Mouse (Mus musculus) neural tube, embryonic 12.5 days (tissue): ENCODE data around the gene Lrr1. TPM values are rescaled to one million over a fixed set of nuclear protein-coding genes. Genes with fewer than 3 reads are reported as not detected.
"Not testable (repeated sequence)": the region's sequence is repeated elsewhere in the genome, so short reads cannot be mapped to it uniquely, and the experiment has no call there.

Source experiments
- ATAC-seq: fragments of 200-750 bp; cut with Nextera tagmentation; 2 replicates; pipeline ENCODE4 v1.8.0; 2017; ENCODE audit warnings: low read depth, mild to moderate bottlenecking, moderate TSS enrichment, moderate library complexity; ENCODE audit not compliant: low FRiP score
- H3K27ac ChIP-seq: fragments of 300-500 bp; sonication (generic); 2 replicates; pipeline ENCODE4 v1.5.1; 2016
- H3K27me3 ChIP-seq: fragments of 300-500 bp; sonication (generic); replicated peaks from 2 replicates; pipeline ENCODE4 v1.6.1; 2016; ENCODE audit warnings: mild to moderate bottlenecking
- H3K36me3 ChIP-seq: fragments of 300-500 bp; sonication (generic); 2 replicates; pipeline ENCODE4 v1.6.1; 2016; ENCODE audit warnings: mild to moderate bottlenecking
- H3K4me1 ChIP-seq: fragments of 300-500 bp; sonication (generic); 2 replicates; pipeline ENCODE4 v1.6.1; 2016
- H3K4me2 ChIP-seq: fragments of 300-500 bp; sonication (generic); replicated peaks from 2 replicates; pipeline ENCODE4 v1.6.1; 2016; ENCODE audit warnings: mild to moderate bottlenecking
- H3K4me3 ChIP-seq: fragments of 300-500 bp; sonication (generic); 2 replicates; pipeline ENCODE4 v1.5.1; 2016
- H3K9ac ChIP-seq: fragments of 300-500 bp; sonication (generic); 2 replicates; pipeline ENCODE4 v1.6.1; 2016; ENCODE audit warnings: mild to moderate bottlenecking
- H3K9me3 ChIP-seq: fragments of 300-500 bp; sonication (generic); 2 replicates; pipeline ENCODE4 v1.6.1; 2016; ENCODE audit warnings: mild to moderate bottlenecking
- WGBS: fragments of 180-500 bp; shearing (Covaris S2); methylation state at CpG from one replicate; pipeline ENCODE4 v1.1.7; 2016; 5-methylcytosine and 5-hydroxymethylcytosine counted together
- polyA plus RNA-seq: library from polyadenylated mRNA; unstranded; fragments of >200 nt; fragmentation: Nextera tagmentation; extraction: Ambion mirVana; gene quantifications from 2 replicates; pipeline ENCODE4 v1.2.1, GENCODE M21; 2016

Gene Lrr1
- polyA plus RNA-seq, 1 experiment from 2014 or later = 13.8 TPM

GRCm38 (mm10) chr12:69147166-69147735 is 21.4 kb upstream of the Lrr1 start:
- no peaks in the 10 kb centered on the region for H3K27me3 ChIP-seq
- no peaks in the 10 kb centered on the region for H3K9me3 ChIP-seq
- no peak overlapping the region for H3K4me3 ChIP-seq
- H3K9ac ChIP-seq = no peak overlapping the region
- no peak overlapping the region for H3K4me2 ChIP-seq
- no peak overlapping the region for H3K27ac ChIP-seq
- H3K36me3 ChIP-seq = no peaks in the 10 kb centered on the region
- ATAC-seq = no peak
- H3K4me1 ChIP-seq = no peaks in the 10 kb centered on the region
- WGBS = 90% methylated on average over 5 of the region's 5 CpGs

- no peak overlapping the region for H3K27ac ChIP-seq
- H3K4me1 ChIP-seq = no peaks in the 10 kb centered on the region
- WGBS = 67% methylated on average over 13 of the region's 13 CpGs
- no peaks in the 10 kb centered on the region for H3K36me3 ChIP-seq
- no peak for ATAC-seq
- no peaks in the 10 kb centered on the region for H3K9me3 ChIP-seq
- H3K9ac ChIP-seq = no peak overlapping the region
- H3K4me2 ChIP-seq = no peak overlapping the region
- no peak overlapping the region for H3K4me3 ChIP-seq
- no peaks in the 10 kb centered on the region for H3K27me3 ChIP-seq
These were observed 18.6 kb upstream of the Lrr1 start for GRCm38 (mm10) chr12:69150049-69150448.

- 86% methylated on average over 2 of the region's 2 CpGs for WGBS
- Histone ChIP-seq H3K4me3 (no peak overlapping the region), H3K27me3 (no peaks in the 10 kb centered on the region), H3K9ac (no peak overlapping the region), H3K4me2 (no peak overlapping the region), H3K9me3 (no peaks in the 10 kb centered on the region), H3K27ac (no peak overlapping the region), H3K4me1 (peaks cover 5% of the 10 kb centered on the region), H3K36me3 (peaks cover 17% of the 10 kb centered on the region)
- no peak for ATAC-seq
These were observed 12.7 kb upstream of the Lrr1 start for GRCm38 (mm10) chr12:69155923-69156322.

GRCm38 (mm10) chr12:69156436-69156835 is 12.2 kb upstream of the Lrr1 start:
- no peak overlapping the region for H3K4me3 ChIP-seq
- no peak overlapping the region for H3K4me2 ChIP-seq
- H3K27ac ChIP-seq = no peak overlapping the region
- H3K36me3 ChIP-seq = peaks cover 17% of the 10 kb centered on the region
- H3K9me3 ChIP-seq = no peaks in the 10 kb centered on the region
- WGBS = 85% methylated on average over 4 of the region's 4 CpGs
- no peak for ATAC-seq
- peaks cover 5% of the 10 kb centered on the region for H3K4me1 ChIP-seq
- no peaks in the 10 kb centered on the region for H3K27me3 ChIP-seq
- no peak overlapping the region for H3K9ac ChIP-seq

- H3K27ac ChIP-seq = no peak overlapping the region
- 0 out of 2 replicates have a peak overlapping the region, but pooled peaks have one; percentile 71 for H3K4me2 ChIP-seq
- no peak overlapping the region for H3K9ac ChIP-seq
- no peak for ATAC-seq
- no peaks in the 10 kb centered on the region for H3K9me3 ChIP-seq
- peaks cover 5% of the 10 kb centered on the region for H3K4me1 ChIP-seq
- peaks cover 17% of the 10 kb centered on the region for H3K36me3 ChIP-seq
- no peak overlapping the region for H3K4me3 ChIP-seq
- no peaks in the 10 kb centered on the region for H3K27me3 ChIP-seq
- WGBS = 95% methylated on average over 2 of the region's 2 CpGs
These were observed 11.5 kb upstream of the Lrr1 start for GRCm38 (mm10) chr12:69157107-69157506.

GRCm38 (mm10) chr12:69158366-69158764 is 10.2 kb upstream of the Lrr1 start:
- Histone ChIP-seq H3K4me1 (peaks cover 5% of the 10 kb centered on the region), H3K36me3 (peaks cover 17% of the 10 kb centered on the region), H3K27ac (peak overlapping the region; percentile 79; the same call in 1 of the 2 replicates), H3K4me2 (peak overlapping the region; percentile 71), H3K4me3 (peak overlapping the region; percentile 73), H3K9me3 (no peaks in the 10 kb centered on the region), H3K27me3 (no peaks in the 10 kb centered on the region), H3K9ac (peak overlapping the region; percentile 87)
- 1% methylated on average over 19 of the region's 19 CpGs for whole genome bisulfite sequencing
- no peak for ATAC-seq

- not testable (repeated sequence) for H3K9me3 ChIP-seq, H3K4me1 ChIP-seq, H3K27me3 ChIP-seq
- ATAC-seq = peak; percentile 99
- H3K36me3 ChIP-seq = peaks cover 17% of the 10 kb centered on the region
- peak within 1 kb of the TSS; percentile 79; the same call in 1 of the 2 replicates for H3K27ac ChIP-seq
- H3K4me3 ChIP-seq = peak within 1 kb of the TSS; percentile 73
- peak within 1 kb of the TSS; percentile 71 for H3K4me2 ChIP-seq
- peak within 1 kb of the TSS; percentile 87 for H3K9ac ChIP-seq
- under 1% methylated on average over 62 of the region's 68 CpGs for WGBS
These were observed 9.6 kb upstream of the Lrr1 start, which contains the start of gene Rps29 for GRCm38 (mm10) chr12:69158765-69159577. Rps29 (minus strand) TSS chr12:69159186.

GRCm38 (mm10) chr12:69159578-69159940 is 9.1 kb upstream of the Lrr1 start:
- no peak overlapping the region for H3K4me3 ChIP-seq
- 0 out of 2 replicates have a peak, but pooled peaks have one; percentile 4 for ATAC-seq
- no peak overlapping the region for H3K27ac ChIP-seq
- H3K36me3 ChIP-seq = peaks cover 17% of the 10 kb centered on the region
- H3K4me1 ChIP-seq = peaks cover 5% of the 10 kb centered on the region
- no peaks in the 10 kb centered on the region for H3K27me3 ChIP-seq
- H3K9me3 ChIP-seq = no peaks in the 10 kb centered on the region
- 5% methylated on average over 9 of the region's 9 CpGs for WGBS
- peak overlapping the region; percentile 24; the same call in 1 of the 2 replicates for H3K4me2 ChIP-seq
- no peak overlapping the region for H3K9ac ChIP-seq

GRCm38 (mm10) chr12:69160677-69161076 is 7.9 kb upstream of the Lrr1 start:
- H3K4me3 ChIP-seq, H3K27me3 ChIP-seq, ATAC-seq, H3K9me3 ChIP-seq, H3K4me2 ChIP-seq, H3K9ac ChIP-seq, H3K27ac ChIP-seq, H3K4me1 ChIP-seq: not testable (repeated sequence)
- H3K36me3 ChIP-seq = peaks cover 17% of the 10 kb centered on the region
- WGBS = 83% methylated on average over 2 of the region's 2 CpGs

GRCm38 (mm10) chr12:69163586-69163985 is 5.0 kb upstream of the Lrr1 start:
- H3K4me2 ChIP-seq, H3K36me3 ChIP-seq, H3K9ac ChIP-seq, H3K4me3 ChIP-seq, H3K4me1 ChIP-seq, H3K27ac ChIP-seq, H3K9me3 ChIP-seq, H3K27me3 ChIP-seq, ATAC-seq: not testable (repeated sequence)
- 85% methylated on average over 4 of the region's 4 CpGs for WGBS

GRCm38 (mm10) chr12:69164904-69165303 is 3.7 kb upstream of the Lrr1 start:
- H3K4me2 ChIP-seq = no peak overlapping the region
- ATAC-seq = no peak
- H3K27ac ChIP-seq = no peak overlapping the region
- no peak overlapping the region for H3K4me3 ChIP-seq
- H3K9ac ChIP-seq = no peak overlapping the region
- H3K36me3 ChIP-seq = no peaks in the 10 kb centered on the region
- no peaks in the 10 kb centered on the region for H3K27me3 ChIP-seq
- WGBS = 60% methylated on average over 3 of the region's 3 CpGs
- H3K4me1 ChIP-seq = peaks cover 13% of the 10 kb centered on the region
- no peaks in the 10 kb centered on the region for H3K9me3 ChIP-seq

GRCm38 (mm10) chr12:69166861-69167581 is 1.6 kb upstream of the Lrr1 start:
- not testable (repeated sequence) for H3K27ac ChIP-seq, H3K9me3 ChIP-seq, ATAC-seq, H3K4me3 ChIP-seq, H3K9ac ChIP-seq, H3K27me3 ChIP-seq, H3K36me3 ChIP-seq
- Histone ChIP-seq H3K4me2 (peak overlapping the region; percentile 96; the same call in 1 of the 2 replicates), H3K4me1 (peaks cover 14% of the 10 kb centered on the region)
- WGBS = 66% methylated on average over 8 of the region's 8 CpGs
